Mouse (Mus musculus): ENCODE results near the gene Ndc1. TPM values are rescaled to one million over a fixed set of nuclear protein-coding genes. Genes with fewer than 3 reads are reported as not detected.

The Ndc1 gene
- 23.9 and 25.0 TPM in 2 replicates for polyA plus RNA-seq (2014; fragmentation: Nextera tagmentation; extraction: Ambion mirVana)

GRCm38 (mm10) chr4:107367567-107368314 lies at the start of gene Ndc1:
TSS of gene Ndc1 (plus strand) at chr4:107367784.
- Histone ChIP-seq H3K9me3 (replicated peaks; ENCODE audit: control insufficient read depth, low read length) (no peaks in the 10 kb centered on the region), H3K4me3 (ENCODE audit: low read depth, low read length) (peak within 1 kb of the TSS; percentile 60), H3K27me3 (replicated peaks; ENCODE audit: control insufficient read depth, insufficient read depth, low read length) (no peaks in the 10 kb centered on the region), H3K9ac (ENCODE audit: low read length) (peak within 1 kb of the TSS; percentile 77), H3K27ac (ENCODE audit: low read depth, low read length) (peak within 1 kb of the TSS; percentile 90), H3K4me1 (ENCODE audit: control insufficient read depth, insufficient read depth, low read length) (peaks cover 5% of the 10 kb centered on the region; the same call in 1 of the 2 replicates), H3K36me3 (ENCODE audit: control insufficient read depth, insufficient read depth, low read length) (peaks cover 22% of the 10 kb centered on the region), H3K4me2 (ENCODE audit: low read length) (peak within 1 kb of the TSS; percentile 78)
- WGBS: under 1% methylated on average over 51 of the region's 51 CpGs
- DNase-seq (ENCODE audit: low spot score) (peak; percentile 96), ATAC-seq (peak; percentile 99)

- 79% methylated on average over 8 of the region's 8 CpGs for WGBS
- Histone ChIP-seq H3K9me3 (replicated peaks; ENCODE audit: control insufficient read depth, low read length) (no peaks in the 10 kb centered on the region), H3K9ac (ENCODE audit: low read length) (no peak overlapping the region), H3K4me3 (ENCODE audit: low read depth, low read length) (no peak overlapping the region), H3K27me3 (replicated peaks; ENCODE audit: control insufficient read depth, insufficient read depth, low read length) (no peaks in the 10 kb centered on the region), H3K36me3 (ENCODE audit: control insufficient read depth, insufficient read depth, low read length) (peaks cover 45% of the 10 kb centered on the region), H3K27ac (ENCODE audit: low read depth, low read length) (no peak overlapping the region), H3K4me1 (ENCODE audit: control insufficient read depth, insufficient read depth, low read length) (peaks cover 6% of the 10 kb centered on the region; the same call in 1 of the 2 replicates), H3K4me2 (ENCODE audit: low read length) (no peak overlapping the region)
- ATAC-seq (no peak), DNase-seq (ENCODE audit: low spot score) (no peak)
Observed at GRCm38 (mm10) chr4:107318646-107319045, 48.9 kb upstream of the Ndc1 start.

- Histone ChIP-seq H3K27ac (ENCODE audit: low read depth, low read length) (no peak overlapping the region), H3K4me1 (ENCODE audit: control insufficient read depth, insufficient read depth, low read length) (no peaks in the 10 kb centered on the region), H3K9ac (ENCODE audit: low read length) (no peak overlapping the region), H3K4me2 (ENCODE audit: low read length) (no peak overlapping the region), H3K36me3 (ENCODE audit: control insufficient read depth, insufficient read depth, low read length) (peaks cover 54% of the 10 kb centered on the region), H3K9me3 (replicated peaks; ENCODE audit: control insufficient read depth, low read length) (no peaks in the 10 kb centered on the region), H3K27me3 (replicated peaks; ENCODE audit: control insufficient read depth, insufficient read depth, low read length) (no peaks in the 10 kb centered on the region), H3K4me3 (ENCODE audit: low read depth, low read length) (no peak overlapping the region)
- ATAC-seq: no peak
- WGBS: 81% methylated on average over 2 of the region's 2 CpGs
- DNase-seq (ENCODE audit: low spot score): no peak
Observed at GRCm38 (mm10) chr4:107321041-107321440, 46.5 kb upstream of the Ndc1 start.

- Histone ChIP-seq H3K4me2 (ENCODE audit: low read length) (no peak overlapping the region), H3K4me1 (ENCODE audit: control insufficient read depth, insufficient read depth, low read length) (no peaks in the 10 kb centered on the region), H3K9me3 (replicated peaks; ENCODE audit: control insufficient read depth, low read length) (no peaks in the 10 kb centered on the region), H3K4me3 (ENCODE audit: low read depth, low read length) (no peak overlapping the region), H3K9ac (ENCODE audit: low read length) (no peak overlapping the region), H3K27ac (ENCODE audit: low read depth, low read length) (no peak overlapping the region), H3K36me3 (ENCODE audit: control insufficient read depth, insufficient read depth, low read length) (peaks cover 44% of the 10 kb centered on the region), H3K27me3 (replicated peaks; ENCODE audit: control insufficient read depth, insufficient read depth, low read length) (no peaks in the 10 kb centered on the region)
- ATAC-seq (no peak), DNase-seq (ENCODE audit: low spot score) (no peak)
- 95% methylated on average over 2 of the region's 2 CpGs for WGBS
Observed at GRCm38 (mm10) chr4:107323113-107323512, 44.5 kb upstream of the Ndc1 start.

GRCm38 (mm10) chr4:107328530-107328929 lies 39.1 kb upstream of the Ndc1 start:
- DNase-seq (ENCODE audit: low spot score): no peak
- 95% methylated on average over 8 of the region's 8 CpGs for WGBS
- Histone ChIP-seq H3K4me1 (ENCODE audit: control insufficient read depth, insufficient read depth, low read length) (no peaks in the 10 kb centered on the region), H3K9me3 (replicated peaks; ENCODE audit: control insufficient read depth, low read length) (no peaks in the 10 kb centered on the region), H3K9ac (ENCODE audit: low read length) (no peak overlapping the region), H3K36me3 (ENCODE audit: control insufficient read depth, insufficient read depth, low read length) (peaks cover 13% of the 10 kb centered on the region), H3K27ac (ENCODE audit: low read depth, low read length) (no peak overlapping the region), H3K4me3 (ENCODE audit: low read depth, low read length) (no peak overlapping the region), H3K4me2 (ENCODE audit: low read length) (no peak overlapping the region), H3K27me3 (replicated peaks; ENCODE audit: control insufficient read depth, insufficient read depth, low read length) (no peaks in the 10 kb centered on the region)
- no peak for ATAC-seq

- H3K4me3 ChIP-seq (ENCODE audit: low read depth, low read length): no peak overlapping the region
- H3K36me3 ChIP-seq (ENCODE audit: control insufficient read depth, insufficient read depth, low read length): 0 out of 2 replicates have a peak, but pooled peaks cover 5% of the 10 kb centered on the region
- no peak overlapping the region for H3K9ac ChIP-seq (ENCODE audit: low read length)
- ATAC-seq (no peak), DNase-seq (ENCODE audit: low spot score) (no peak)
- H3K27ac ChIP-seq (ENCODE audit: low read depth, low read length): no peak overlapping the region
- no peaks in the 10 kb centered on the region for H3K9me3 ChIP-seq (replicated peaks; ENCODE audit: control insufficient read depth, low read length)
- no peaks in the 10 kb centered on the region for H3K4me1 ChIP-seq (ENCODE audit: control insufficient read depth, insufficient read depth, low read length)
- 92% methylated on average over 4 of the region's 4 CpGs for WGBS
- no peaks in the 10 kb centered on the region for H3K27me3 ChIP-seq (replicated peaks; ENCODE audit: control insufficient read depth, insufficient read depth, low read length)
- no peak overlapping the region for H3K4me2 ChIP-seq (ENCODE audit: low read length)
Observed at GRCm38 (mm10) chr4:107333514-107333913, 34.1 kb upstream of the Ndc1 start.

GRCm38 (mm10) chr4:107336356-107336755 lies 31.2 kb upstream of the Ndc1 start:
- H3K27ac ChIP-seq (ENCODE audit: low read depth, low read length): no peak overlapping the region
- H3K9ac ChIP-seq (ENCODE audit: low read length): no peak overlapping the region
- no peaks in the 10 kb centered on the region for H3K27me3 ChIP-seq (replicated peaks; ENCODE audit: control insufficient read depth, insufficient read depth, low read length)
- no peak overlapping the region for H3K4me2 ChIP-seq (ENCODE audit: low read length)
- H3K4me1 ChIP-seq (ENCODE audit: control insufficient read depth, insufficient read depth, low read length): no peaks in the 10 kb centered on the region; the same call in 1 of the 2 replicates
- no peak overlapping the region for H3K4me3 ChIP-seq (ENCODE audit: low read depth, low read length)
- H3K36me3 ChIP-seq (ENCODE audit: control insufficient read depth, insufficient read depth, low read length): 0 out of 2 replicates have a peak, but pooled peaks cover 2% of the 10 kb centered on the region
- 76% methylated on average over 8 of the region's 8 CpGs for WGBS
- H3K9me3 ChIP-seq (replicated peaks; ENCODE audit: control insufficient read depth, low read length): no peaks in the 10 kb centered on the region
- ATAC-seq: no peak
- no peak for DNase-seq (ENCODE audit: low spot score)

- Histone ChIP-seq H3K27ac (ENCODE audit: low read depth, low read length) (no peak overlapping the region), H3K4me2 (ENCODE audit: low read length) (no peak overlapping the region), H3K4me3 (ENCODE audit: low read depth, low read length) (no peak overlapping the region), H3K36me3 (ENCODE audit: control insufficient read depth, insufficient read depth, low read length) (0 out of 2 replicates have a peak, but pooled peaks cover 5% of the 10 kb centered on the region), H3K9me3 (replicated peaks; ENCODE audit: control insufficient read depth, low read length) (no peaks in the 10 kb centered on the region), H3K27me3 (replicated peaks; ENCODE audit: control insufficient read depth, insufficient read depth, low read length) (no peaks in the 10 kb centered on the region), H3K9ac (ENCODE audit: low read length) (no peak overlapping the region), H3K4me1 (ENCODE audit: control insufficient read depth, insufficient read depth, low read length) (no peaks in the 10 kb centered on the region; the same call in 1 of the 2 replicates)
- 90% methylated on average over 5 of the region's 5 CpGs for WGBS
- DNase-seq (ENCODE audit: low spot score) (no peak), ATAC-seq (no peak)
Observed at GRCm38 (mm10) chr4:107337455-107337854, 30.1 kb upstream of the Ndc1 start.

GRCm38 (mm10) chr4:107341354-107341753 lies 26.2 kb upstream of the Ndc1 start:
- Histone ChIP-seq H3K4me1 (ENCODE audit: control insufficient read depth, insufficient read depth, low read length) (no peaks in the 10 kb centered on the region; the same call in 1 of the 2 replicates), H3K36me3 (ENCODE audit: control insufficient read depth, insufficient read depth, low read length) (0 out of 2 replicates have a peak, but pooled peaks cover 5% of the 10 kb centered on the region), H3K9ac (ENCODE audit: low read length) (no peak overlapping the region), H3K27ac (ENCODE audit: low read depth, low read length) (no peak overlapping the region), H3K27me3 (replicated peaks; ENCODE audit: control insufficient read depth, insufficient read depth, low read length) (no peaks in the 10 kb centered on the region), H3K9me3 (replicated peaks; ENCODE audit: control insufficient read depth, low read length) (no peaks in the 10 kb centered on the region), H3K4me3 (ENCODE audit: low read depth, low read length) (no peak overlapping the region), H3K4me2 (ENCODE audit: low read length) (no peak overlapping the region)
- WGBS: 26% methylated on average over 5 of the region's 5 CpGs
- DNase-seq (ENCODE audit: low spot score) (peak; percentile 32), ATAC-seq (no peak)
